Mouse (Mus musculus) liver, embryonic 16.5 days (tissue): ENCODE data around the gene Iqsec1. TPM values are rescaled to one million over a fixed set of nuclear protein-coding genes. Genes with fewer than 3 reads are reported as not detected.

ENCODE experiments used
- ATAC-seq: fragments of 200-750 bp; cut with Nextera tagmentation; 2 replicates; pipeline ENCODE4 v1.8.0; 2017; ENCODE audit warnings: low read depth, mild to moderate bottlenecking, moderate number of reproducible peaks, moderate library complexity
- H3K27ac ChIP-seq: fragments of 300-500 bp; sonication (generic); 2 replicates; pipeline ENCODE4 v1.5.1; 2014; ENCODE audit warnings: mild to moderate bottlenecking, low read length
- H3K27me3 ChIP-seq: fragments of 300-500 bp; sonication (generic); 2 replicates; pipeline ENCODE4 v1.6.1; 2014; ENCODE audit warnings: low read depth, low read length, mixed read lengths; ENCODE audit not compliant: control insufficient read depth, insufficient read depth
- H3K36me3 ChIP-seq: fragments of 300-500 bp; sonication (generic); 2 replicates; pipeline ENCODE4 v1.6.1; 2014; ENCODE audit warnings: mild to moderate bottlenecking; ENCODE audit not compliant: control insufficient read depth, insufficient read depth
- H3K4me1 ChIP-seq: fragments of 300-500 bp; sonication (generic); 2 replicates; pipeline ENCODE4 v1.6.1; 2014; ENCODE audit warnings: low read depth, low read length, mixed read lengths; ENCODE audit not compliant: control insufficient read depth
- H3K4me2 ChIP-seq: fragments of 300-500 bp; sonication (generic); 2 replicates; pipeline ENCODE4 v1.6.1; 2014; ENCODE audit warnings: low read depth, low read length, mixed read lengths
- H3K4me3 ChIP-seq: fragments of 300-500 bp; sonication (generic); 2 replicates; pipeline ENCODE4 v1.5.1; 2014; ENCODE audit warnings: low read depth, mild to moderate bottlenecking, low read length
- H3K9ac ChIP-seq: fragments of 300-500 bp; sonication (generic); 2 replicates; pipeline ENCODE4 v1.6.1; 2014; ENCODE audit warnings: low read depth, low read length
- H3K9me3 ChIP-seq: fragments of 300-500 bp; sonication (generic); replicated peaks from 2 replicates; pipeline ENCODE4 v1.6.1; 2016; ENCODE audit warnings: low read length; ENCODE audit not compliant: control insufficient read depth
- WGBS: fragments of 180-500 bp; shearing (Covaris S2); extraction: QIAGEN DNeasy Blood & Tissue Kit; methylation state at CpG from one replicate; pipeline ENCODE4 v1.1.7; 2014; ENCODE audit not compliant: insufficient replicate concordance; 5-methylcytosine and 5-hydroxymethylcytosine counted together
- polyA plus RNA-seq: library from polyadenylated mRNA; unstranded; fragments of >200 nt; fragmentation: Nextera tagmentation; extraction: Ambion mirVana; gene quantifications from 2 replicates; pipeline ENCODE4 v1.2.1, GENCODE M21; 2015

Iqsec1 gene
- polyA plus RNA-seq, 1 experiment from 2014 or later, result 3.6 TPM

DNA sequence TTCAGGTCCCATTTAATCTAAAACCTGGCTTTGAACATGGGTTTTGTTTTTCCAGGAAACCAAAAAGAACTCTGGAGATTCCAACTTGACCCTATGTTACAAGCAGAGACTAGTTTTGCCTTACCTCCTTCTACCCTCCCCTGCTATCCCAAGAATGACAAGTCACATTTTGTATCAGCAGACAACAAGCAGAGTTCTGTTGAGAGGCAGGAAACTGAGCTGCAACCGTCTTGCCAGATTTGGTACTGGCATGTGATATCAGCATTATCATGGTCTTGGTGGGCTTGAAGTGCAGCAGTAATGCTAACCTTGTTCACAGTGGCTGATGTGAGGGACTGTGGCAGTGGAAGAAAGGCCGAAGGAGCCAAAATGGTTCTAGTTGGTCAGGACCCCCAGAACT lies 141.0 kb downstream of the Iqsec1 start:
- H3K9me3 ChIP-seq, result no peaks in the 10 kb centered on the region
- H3K27ac ChIP-seq, result no peak overlapping the region
- no peak overlapping the region for H3K4me3 ChIP-seq
- no peaks in the 10 kb centered on the region for H3K27me3 ChIP-seq
- no peak for ATAC-seq
- H3K9ac ChIP-seq, result no peak overlapping the region
- 29% methylated on average over 2 of the region's 2 CpGs for WGBS
- no peaks in the 10 kb centered on the region for H3K4me1 ChIP-seq
- no peak overlapping the region for H3K4me2 ChIP-seq
- no peaks in the 10 kb centered on the region for H3K36me3 ChIP-seq

DNA sequence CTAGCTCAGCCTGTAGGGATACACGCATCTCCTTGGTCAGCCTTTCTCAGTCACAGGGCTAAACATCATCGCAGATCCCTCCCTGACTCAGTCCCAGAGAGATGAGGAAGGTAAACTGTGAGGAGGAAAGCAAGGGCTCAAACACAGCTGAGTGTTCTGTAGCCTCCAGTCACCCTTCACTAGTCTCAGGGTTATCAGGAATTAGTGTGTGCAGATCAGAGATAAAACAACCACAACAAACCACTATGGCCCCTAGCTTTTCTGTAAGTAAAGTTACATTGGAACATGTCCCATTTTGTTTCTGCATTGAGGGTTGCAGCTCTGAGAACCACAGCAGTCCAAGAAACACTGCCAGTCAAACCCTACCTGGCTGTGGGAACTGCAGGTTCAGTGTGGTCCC lies 148.5 kb downstream of the Iqsec1 start:
- ATAC-seq, result no peak
- Histone ChIP-seq H3K36me3 (no peaks in the 10 kb centered on the region), H3K9ac (no peak overlapping the region), H3K4me3 (no peak overlapping the region), H3K9me3 (no peaks in the 10 kb centered on the region), H3K4me1 (no peaks in the 10 kb centered on the region), H3K27ac (no peak overlapping the region), H3K27me3 (no peaks in the 10 kb centered on the region), H3K4me2 (no peak overlapping the region)
- WGBS, result 63% methylated on average over 2 of the region's 2 CpGs

DNA sequence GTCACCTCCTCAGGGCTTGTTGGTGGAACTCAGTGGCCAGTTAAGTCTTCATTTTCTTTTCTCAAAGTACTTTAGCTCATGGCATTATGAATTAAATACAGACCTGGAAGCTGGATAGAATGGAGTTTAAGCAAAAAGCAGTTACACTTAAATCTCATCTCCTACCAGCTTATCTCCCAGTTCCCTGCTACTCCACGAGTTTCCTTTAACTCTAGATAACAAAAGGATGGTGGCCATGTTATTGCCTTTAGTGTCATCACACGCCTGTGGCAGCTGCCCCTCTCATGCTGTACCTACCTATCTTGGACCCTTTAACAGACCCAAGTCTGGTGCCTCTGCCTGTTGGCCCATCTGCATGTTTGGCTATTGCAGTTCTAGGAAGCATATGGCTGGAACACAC lies 151.7 kb downstream of the Iqsec1 start:
- no peaks in the 10 kb centered on the region for H3K36me3 ChIP-seq

DNA sequence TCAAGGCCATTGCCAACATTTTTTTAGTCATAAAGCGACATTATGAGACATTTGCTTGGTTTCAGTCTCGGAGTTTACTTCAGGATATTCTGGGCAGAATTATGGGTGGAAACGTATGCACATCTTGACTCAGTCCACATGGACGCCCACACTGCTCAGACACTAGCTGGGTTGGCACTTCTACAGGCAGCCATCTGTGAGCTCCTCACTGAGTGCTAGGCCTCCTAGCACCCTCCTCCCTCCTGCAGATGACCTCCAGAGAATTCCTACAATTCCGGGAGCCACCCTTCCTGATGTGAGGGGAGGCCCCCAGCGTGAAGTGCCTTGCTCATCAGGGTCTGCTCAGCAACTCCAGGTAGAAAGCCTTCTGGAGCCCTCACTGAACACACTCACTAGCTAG lies 158.9 kb downstream of the Iqsec1 start:
- no peaks in the 10 kb centered on the region for H3K27me3 ChIP-seq
- no peak overlapping the region for H3K9ac ChIP-seq
- no peak overlapping the region for H3K4me2 ChIP-seq
- ATAC-seq, result no peak
- no peak overlapping the region for H3K4me3 ChIP-seq
- H3K36me3 ChIP-seq, result no peaks in the 10 kb centered on the region
- no peaks in the 10 kb centered on the region for H3K9me3 ChIP-seq
- H3K4me1 ChIP-seq, result no peaks in the 10 kb centered on the region
- WGBS, result 56% methylated on average over 6 of the region's 6 CpGs
- H3K27ac ChIP-seq, result no peak overlapping the region

More for the DNA sequence above, 151.7 kb downstream of the Iqsec1 start:
- ATAC-seq, result no peak
- Histone ChIP-seq H3K9me3 (no peaks in the 10 kb centered on the region), H3K27me3 (no peaks in the 10 kb centered on the region), H3K4me3 (no peak overlapping the region), H3K27ac (no peak overlapping the region), H3K9ac (no peak overlapping the region), H3K4me1 (no peaks in the 10 kb centered on the region), H3K4me2 (no peak overlapping the region)
- 13% methylated on average over 2 of the region's 2 CpGs for WGBS

DNA sequence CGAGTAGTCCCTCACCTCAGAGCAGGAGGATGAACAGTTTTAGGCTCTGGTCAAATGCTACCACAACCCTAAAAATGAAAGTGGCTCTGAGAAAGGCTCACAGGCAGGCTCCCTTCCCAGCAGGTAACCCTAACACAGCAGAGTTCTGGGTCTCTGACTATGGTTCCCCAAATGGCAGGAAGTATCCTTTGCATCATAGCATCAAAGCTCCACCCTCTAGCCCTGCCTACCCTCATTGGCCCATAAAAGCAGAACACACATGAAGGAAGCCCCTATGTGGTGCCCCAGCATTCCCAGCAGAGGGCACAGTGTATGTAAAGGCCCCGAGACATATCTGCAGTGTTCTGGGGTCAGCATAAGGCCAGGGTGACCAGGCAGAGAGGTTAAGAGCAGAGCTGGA lies 163.4 kb downstream of the Iqsec1 start:
- Histone ChIP-seq H3K4me1 (no peaks in the 10 kb centered on the region), H3K27me3 (no peaks in the 10 kb centered on the region), H3K4me3 (no peak overlapping the region), H3K36me3 (no peaks in the 10 kb centered on the region), H3K4me2 (no peak overlapping the region), H3K9me3 (no peaks in the 10 kb centered on the region), H3K27ac (no peak overlapping the region), H3K9ac (no peak overlapping the region)
- WGBS, result 30% methylated on average over 2 of the region's 2 CpGs
- ATAC-seq, result peak; percentile 45; the same call in 1 of the 2 replicates

DNA sequence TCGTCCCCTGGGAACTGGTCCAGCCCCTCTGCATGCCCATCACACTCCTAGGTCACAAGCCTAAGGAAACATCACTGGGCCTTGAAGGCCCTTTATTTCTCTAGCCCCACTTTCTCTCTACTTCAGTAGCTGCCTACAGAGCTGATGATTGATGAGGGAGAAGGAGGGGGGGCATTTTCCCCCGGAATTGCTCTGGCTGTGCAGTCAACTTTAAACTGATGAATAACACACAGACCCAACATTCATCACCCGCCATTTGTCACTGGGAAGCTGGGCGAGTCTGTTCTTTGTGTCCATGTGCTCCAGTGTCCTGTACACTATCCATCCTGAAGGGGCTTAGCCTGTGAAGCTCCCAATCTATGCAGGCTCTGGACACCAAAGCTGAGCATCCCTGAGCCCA lies 165.2 kb downstream of the Iqsec1 start:
- H3K9ac ChIP-seq, result no peak overlapping the region
- no peak for ATAC-seq
- H3K36me3 ChIP-seq, result no peaks in the 10 kb centered on the region
- 34% methylated on average over 4 of the region's 4 CpGs for WGBS
- H3K27me3 ChIP-seq, result no peaks in the 10 kb centered on the region
- no peak overlapping the region for H3K27ac ChIP-seq
- H3K4me3 ChIP-seq, result no peak overlapping the region
- no peaks in the 10 kb centered on the region for H3K9me3 ChIP-seq
- H3K4me1 ChIP-seq, result no peaks in the 10 kb centered on the region
- H3K4me2 ChIP-seq, result no peak overlapping the region

DNA sequence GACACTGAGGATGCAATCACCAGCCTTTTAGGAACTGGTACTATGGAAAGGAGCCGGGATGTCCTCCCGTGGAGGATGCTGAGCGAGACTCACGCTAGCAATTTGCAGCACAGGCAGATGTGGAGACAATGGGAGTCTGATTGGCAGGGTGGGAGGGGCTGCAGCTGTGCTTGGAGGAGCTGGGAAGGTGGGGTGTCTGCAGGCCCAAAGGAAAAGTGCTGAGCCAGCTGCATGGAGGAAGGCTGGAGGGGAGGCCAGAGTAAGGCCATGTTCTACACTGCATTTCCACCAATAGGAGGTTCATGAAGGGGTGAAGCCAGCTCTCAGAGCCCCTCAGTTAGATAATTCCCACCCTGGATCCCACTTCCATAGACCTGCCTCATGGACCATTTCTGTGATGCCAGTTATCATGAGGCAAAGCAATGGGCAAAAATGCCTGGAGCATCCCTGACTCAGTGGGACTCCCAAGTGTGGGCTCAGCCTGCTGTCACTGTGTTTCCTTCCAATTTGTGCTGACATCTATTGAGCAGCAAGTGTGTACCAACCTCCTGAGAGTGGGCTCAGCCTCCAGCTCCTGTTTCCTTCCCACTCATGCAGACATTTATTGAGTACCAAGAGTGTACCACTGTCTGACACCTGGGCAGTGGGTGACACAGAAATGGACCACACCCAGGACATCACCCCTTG lies 166.4 kb downstream of the Iqsec1 start:
- no peaks in the 10 kb centered on the region for H3K4me1 ChIP-seq
- H3K9me3 ChIP-seq, result no peaks in the 10 kb centered on the region

DNA sequence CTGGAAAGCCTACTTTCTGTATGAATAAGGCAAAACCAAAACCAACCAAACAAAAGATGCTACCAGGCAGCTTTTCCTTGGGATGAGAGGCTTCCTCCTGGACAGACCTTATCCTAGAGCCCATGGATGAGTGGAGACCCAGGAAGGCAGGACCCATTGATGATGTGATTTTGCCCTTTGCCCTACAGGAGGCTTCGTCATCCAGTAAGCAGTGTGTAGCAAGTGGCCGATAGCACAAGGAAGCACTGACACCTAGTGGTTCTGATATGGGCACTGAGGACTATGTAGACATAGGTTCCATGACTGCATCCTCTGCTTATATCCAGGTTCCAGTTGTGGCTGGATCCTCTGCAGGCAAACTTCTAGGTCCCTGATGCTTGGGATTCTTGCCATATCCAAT lies 168.6 kb downstream of the Iqsec1 start:
- no peaks in the 10 kb centered on the region for H3K27me3 ChIP-seq
- no peak for ATAC-seq
- no peak overlapping the region for H3K9ac ChIP-seq
- H3K4me1 ChIP-seq, result no peaks in the 10 kb centered on the region
- H3K9me3 ChIP-seq, result no peaks in the 10 kb centered on the region
- no peaks in the 10 kb centered on the region for H3K36me3 ChIP-seq
- H3K27ac ChIP-seq, result no peak overlapping the region
- WGBS, result 38% methylated on average over 2 of the region's 2 CpGs
- H3K4me2 ChIP-seq, result no peak overlapping the region
- no peak overlapping the region for H3K4me3 ChIP-seq

More for the DNA sequence above, 166.4 kb downstream of the Iqsec1 start:
- no peak for ATAC-seq
- WGBS, result 48% methylated on average over 4 of the region's 4 CpGs
- Histone ChIP-seq H3K27me3 (no peaks in the 10 kb centered on the region), H3K9ac (no peak overlapping the region), H3K27ac (no peak overlapping the region), H3K4me3 (no peak overlapping the region), H3K4me2 (no peak overlapping the region), H3K36me3 (no peaks in the 10 kb centered on the region)

DNA sequence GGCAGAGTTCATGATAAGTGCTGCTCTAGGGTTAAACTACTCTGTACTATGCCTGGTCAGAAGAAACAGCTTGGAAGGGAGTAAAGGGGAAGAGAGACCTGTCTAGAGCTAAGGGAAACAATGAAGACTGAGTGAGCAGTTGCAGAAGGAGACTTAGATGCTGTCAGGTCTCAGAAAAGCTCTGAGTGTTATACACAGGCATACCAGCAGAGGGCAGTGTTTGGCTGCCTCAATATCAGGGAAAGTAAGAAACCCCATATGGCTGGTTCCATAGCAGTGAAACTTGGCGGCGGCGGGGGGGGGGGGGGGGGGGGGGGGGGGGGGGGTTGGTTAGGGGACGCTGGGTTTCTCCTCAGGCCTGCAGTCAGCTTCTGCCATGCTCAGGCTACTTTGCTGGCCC lies 169.5 kb downstream of the Iqsec1 start:
- Histone ChIP-seq H3K4me2 (no peak overlapping the region), H3K27ac (no peak overlapping the region), H3K9ac (no peak overlapping the region), H3K4me3 (no peak overlapping the region), H3K9me3 (no peaks in the 10 kb centered on the region), H3K36me3 (no peaks in the 10 kb centered on the region), H3K27me3 (no peaks in the 10 kb centered on the region), H3K4me1 (no peaks in the 10 kb centered on the region)
- no peak for ATAC-seq
- no CpG with 5 or more reads among the region's 4 CpGs for WGBS
